Mouse (Mus musculus): ENCODE measurements around the gene Ripk1.
"Not testable (repeated sequence)": the region's sequence is repeated elsewhere in the genome, so short reads cannot be mapped to it uniquely, and the experiment has no call there.

The Ripk1 gene

GRCm38 (mm10) chr13:34074441-34074840 lies 72.3 kb downstream of the Ripk1 start:
- in situ Hi-C loops (cut with MboI, MseI), result not testable (repeated sequence)

- in situ Hi-C loops (cut with MboI, MseI), result loop anchor here in 1 of 2 experiments (5.0 kb wide), 1 partner anchor 51 kb away; no protein-coding TSS in a partner anchor
These were observed 73.7 kb downstream of the Ripk1 start for GRCm38 (mm10) chr13:34075893-34076292.

DNA sequence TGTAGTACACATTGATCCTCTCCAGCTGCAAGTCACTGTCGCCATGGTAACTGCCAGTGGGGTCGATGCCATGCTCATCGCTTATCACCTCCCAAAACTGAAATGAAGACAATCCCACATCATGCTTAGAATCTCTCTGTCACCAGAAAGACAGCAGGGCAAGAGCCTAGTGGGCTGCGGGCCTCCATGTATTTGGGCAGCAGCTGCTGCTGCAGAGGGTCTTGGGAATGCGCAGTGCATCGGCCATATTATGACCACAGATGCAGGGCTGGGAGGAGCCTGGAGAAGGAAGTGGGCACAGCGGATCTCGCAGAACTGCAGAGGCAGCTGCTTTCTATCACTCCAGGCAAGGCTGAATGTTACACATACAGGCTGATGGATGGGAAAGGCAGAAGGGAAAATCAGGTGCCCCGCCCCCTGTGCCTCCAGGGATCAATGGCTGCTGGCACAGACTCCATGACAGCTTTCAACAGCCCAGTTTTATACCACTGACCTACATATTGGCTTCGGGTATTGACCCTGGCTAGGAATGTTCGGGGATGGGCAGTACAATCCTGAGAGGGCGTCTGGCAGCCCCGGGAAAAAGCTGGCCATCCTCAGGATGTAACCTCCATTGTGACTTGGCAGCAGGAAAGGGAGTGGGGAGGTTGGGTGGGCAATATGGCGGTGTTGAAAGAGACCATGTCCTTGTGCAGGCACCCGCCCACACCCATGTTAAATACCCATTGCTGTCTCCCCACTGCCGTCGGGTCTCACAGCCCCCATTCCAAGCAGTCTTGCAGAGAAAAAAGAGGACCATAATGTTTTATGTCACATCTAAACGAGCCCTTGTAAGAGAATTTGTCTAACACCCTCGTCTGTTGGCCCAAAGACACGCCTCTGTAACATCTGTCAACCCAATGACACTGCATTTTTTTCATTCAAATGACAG lies 74.7 kb downstream of the Ripk1 start:
- in situ Hi-C loops (cut with MboI, MseI), result loop anchor here in 1 of 2 experiments (5.0 kb wide), 1 partner anchor 50 kb away; no protein-coding TSS in a partner anchor

DNA sequence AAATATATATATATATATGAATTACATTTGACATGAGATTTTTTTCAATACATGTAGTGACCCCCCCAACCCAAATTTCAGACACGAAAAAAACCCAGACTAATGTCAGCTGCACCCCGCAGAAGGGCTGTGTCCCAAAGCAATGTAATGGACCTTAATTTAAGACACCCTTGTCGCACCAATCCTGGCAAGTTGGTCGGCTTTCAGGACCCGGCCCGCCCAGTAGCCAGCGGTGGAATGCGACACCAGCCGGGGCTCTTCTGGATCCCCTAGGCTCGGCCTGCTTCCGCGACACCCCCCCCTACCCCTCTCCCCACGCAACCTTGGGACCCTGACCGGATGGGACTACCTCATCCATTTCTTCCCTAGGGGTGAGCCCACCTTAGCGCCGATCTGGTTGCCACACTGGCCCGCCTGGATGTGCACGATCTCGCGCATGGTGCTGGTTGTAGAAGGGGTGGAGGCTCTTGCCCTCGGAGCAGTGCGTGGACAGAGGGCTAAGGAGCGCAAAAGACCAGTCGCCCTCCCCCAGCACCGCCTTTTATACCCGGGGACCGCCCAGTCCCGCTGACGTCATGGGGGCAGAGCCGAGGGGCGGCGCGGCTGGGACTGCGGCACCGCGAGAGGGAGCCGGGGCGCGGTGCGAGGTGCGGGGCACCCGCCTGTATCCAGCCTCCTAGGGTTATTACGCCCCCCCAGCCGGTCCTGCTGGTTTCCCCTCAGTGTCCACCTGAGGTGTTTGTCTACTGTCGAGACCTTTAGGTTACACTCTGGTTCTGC lies 75.5 kb downstream of the Ripk1 start, which contains the start of gene Tubb2a:
Tubb2a (minus strand) TSS at position 516 of the 780 bp plus-strand sequence.
- in situ Hi-C loops (cut with MboI, MseI), result loop anchor here in 1 of 2 experiments (5.0 kb wide), 1 partner anchor 50 kb away; no protein-coding TSS in a partner anchor

- in situ Hi-C loops (cut with MboI, MseI), result loop anchor here in 1 of 2 experiments (5.0 kb wide), 1 partner anchor 49 kb away; no protein-coding TSS in a partner anchor
These were observed 76.5 kb downstream of the Ripk1 start for GRCm38 (mm10) chr13:34078500-34079280.

GRCm38 (mm10) chr13:34079801-34080200 lies 77.6 kb downstream of the Ripk1 start:
- in situ Hi-C loops (cut with MboI, MseI), result loop anchor here in 1 of 2 experiments (5.0 kb wide), 1 partner anchor 48 kb away; no protein-coding TSS in a partner anchor

DNA sequence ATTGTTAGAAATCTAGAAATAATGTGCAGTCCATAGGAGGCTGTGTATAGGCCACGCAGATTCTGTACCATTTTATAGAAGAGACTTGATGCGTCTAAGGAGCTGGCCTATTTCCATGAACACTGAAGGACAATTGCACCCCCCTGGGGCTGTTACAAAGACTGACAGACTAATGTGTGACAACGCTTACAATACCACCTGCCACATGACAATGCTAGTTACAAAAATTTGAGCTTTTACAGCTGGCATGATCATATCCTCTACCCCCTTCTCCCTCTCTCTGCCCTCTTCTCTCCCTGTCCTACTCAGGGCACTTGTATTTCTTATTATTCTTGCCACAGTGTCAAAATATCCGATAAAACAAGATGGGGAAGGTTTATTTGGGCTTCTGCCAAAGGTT lies 79.8 kb downstream of the Ripk1 start:
- in situ Hi-C loops (cut with MboI, MseI), result no loop called here

GRCm38 (mm10) chr13:34084026-34084750 lies 82.0 kb downstream of the Ripk1 start:
- in situ Hi-C loops (cut with MboI, MseI), result no loop called here
